Mouse (Mus musculus) adrenal gland (tissue): ENCODE measurements around the gene Fdxr.

Experiments used
- microRNA-seq, 2 experiments: library from miRNA; unstranded; fragments of <30 nt; microRNA quantifications; one replicate each; pipeline ENCODE4; 2019

Fdxr gene

Small RNA genes within 50 kb of the gene (microRNA-seq; reads per million reads assigned to microRNA genes)
- gene Gm25837: 0 reads per million in 2 experiments
